8 mouse cellular contexts compared by ENCODE assay signal in the genomic region with DNA sequence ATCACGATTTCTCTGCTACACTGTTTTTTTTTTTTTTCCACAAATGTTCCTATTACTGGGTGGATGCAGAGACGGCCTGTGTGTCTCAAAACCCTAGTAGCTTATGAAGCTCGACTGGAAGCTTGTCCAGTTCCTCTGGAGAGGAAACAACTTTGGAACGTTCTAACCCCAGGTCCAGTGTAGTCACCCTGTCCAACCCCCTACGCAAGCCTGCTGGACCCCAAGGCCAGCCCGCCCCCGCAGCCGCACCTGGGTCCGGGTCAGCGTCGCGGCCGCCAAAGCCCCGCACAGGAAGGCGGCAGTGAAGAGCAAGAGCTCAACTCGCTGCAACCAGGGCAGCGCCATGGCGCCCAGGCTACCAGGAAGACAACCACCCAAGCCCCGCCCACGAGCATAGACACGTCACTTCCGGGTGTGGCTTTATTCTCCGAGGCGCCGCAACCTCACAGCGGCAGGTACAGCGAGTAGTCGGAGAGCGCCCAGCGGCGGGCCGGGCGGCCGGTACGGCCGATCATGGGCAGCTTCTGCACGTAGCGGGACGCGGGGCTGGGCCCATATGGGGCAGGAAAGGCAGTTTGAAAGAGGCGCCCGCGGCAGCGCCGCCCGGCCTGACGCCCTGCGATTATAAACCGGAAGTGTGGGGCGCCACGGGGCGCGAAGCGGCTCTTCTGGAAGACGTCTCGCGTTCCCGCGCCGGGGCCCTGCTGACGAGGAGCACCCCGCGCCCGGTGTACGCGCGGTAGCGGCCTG. TPM values are rescaled to one million over a fixed set of nuclear protein-coding genes. Genes with fewer than 3 reads are reported as not detected.
A peak's percentile ranks its signal among the peaks of the same experiment; 100 is the strongest.
DNase-seq lines count a peak whose midpoint lies in the region; ATAC-seq and TF ChIP-seq lines count a peak whose summit lies in the region.

A gene (minus strand): TSS at position 382 of the 750 bp plus-strand sequence.

- H3K27ac ChIP-seq in ES-E14 (ENCODE audit: insufficient read depth, low read depth, low read length, poor library complexity, severe bottlenecking): peak within 1 kb of the TSS; percentile 94
- H3K27ac ChIP-seq in forebrain, embryonic 16.5 days (ENCODE audit: low read length): peak within 1 kb of the TSS; percentile 99
- H3K27ac ChIP-seq in lung, embryonic 15.5 days: peak within 1 kb of the TSS; percentile 99

- peak within 1 kb of the TSS; percentile 99 for H3K4me2 ChIP-seq in forebrain, embryonic 16.5 days (ENCODE audit: low read length)
- peak within 1 kb of the TSS; percentile 87 for H3K4me2 ChIP-seq in lung, embryonic 15.5 days

- no peaks in the 10 kb centered on the region for H3K9me3 ChIP-seq in ES-E14 (ENCODE audit: control insufficient read depth, insufficient read depth, low read depth, low read length)
- no peaks in the 10 kb centered on the region for H3K9me3 ChIP-seq in forebrain, embryonic 16.5 days (ENCODE audit: control insufficient read depth, low read length)
- no peaks in the 10 kb centered on the region for H3K9me3 ChIP-seq in lung, embryonic 15.5 days

- no peaks in the 10 kb centered on the region for H3K27me3 ChIP-seq in forebrain, embryonic 16.5 days (replicated peaks; ENCODE audit: control insufficient read depth, insufficient read depth, low read length)
- no peaks in the 10 kb centered on the region for H3K27me3 ChIP-seq in lung, embryonic 15.5 days

- under 1% methylated on average over 68 of the region's 68 CpGs for WGBS in forebrain, embryonic 16.5 days
- under 1% methylated on average over 63 of the region's 68 CpGs for WGBS in lung, embryonic 15.5 days

- peak; percentile 95 for ATAC-seq in forebrain, embryonic 16.5 days
- ATAC-seq in lung, embryonic 15.5 days (ENCODE audit: borderline replicate concordance, extremely low read depth, low FRiP score, low TSS enrichment): peak; percentile 92

- peak; percentile 94 for DNase-seq in ES-E14 (ENCODE audit: low read depth, low spot score)
- DNase-seq in cerebellum, adult 11-12 months: peak; percentile 95
- peak; percentile 96 to 99 for DNase-seq in heart, postnatal 36 days
- DNase-seq in layer of hippocampus, adult 8-10 months (ENCODE audit: low spot score in 2 of 2): peak; percentile 94 to 95
- DNase-seq in ovary, adult 18-20 months (ENCODE audit: low spot score): peak; percentile 88
- peak; percentile 96 for DNase-seq in thymus, postnatal 0 days (ENCODE audit: low spot score)

- in situ Hi-C loops in ES-E14 (cut with MboI; ENCODE audit: low sequenced_read_pairs in 2 of 2, unreplicated experiment in 2 of 2): no loop called here

- peaks cover 20% of the 10 kb centered on the region for H3K36me3 ChIP-seq in ES-E14 (ENCODE audit: control insufficient read depth, insufficient read depth, low read length, poor library complexity, severe bottlenecking)
- H3K36me3 ChIP-seq in forebrain, embryonic 16.5 days (ENCODE audit: control insufficient read depth, insufficient read depth): peaks cover 13% of the 10 kb centered on the region
- H3K36me3 ChIP-seq in lung, embryonic 15.5 days: peaks cover 26% of the 10 kb centered on the region

- peaks cover 0 to 7% of the 10 kb centered on the region in 2 experiments; a peak in 3 of 4 replicates for H3K4me1 ChIP-seq in ES-E14 (ENCODE audit: control insufficient read depth in 2 of 2, insufficient read depth in 2 of 2, low read length in 2 of 2, poor library complexity in 1 of 2)
- peaks cover 34% of the 10 kb centered on the region for H3K4me1 ChIP-seq in forebrain, embryonic 16.5 days (replicated peaks; ENCODE audit: control insufficient read depth, insufficient read depth, low read length)
- H3K4me1 ChIP-seq in lung, embryonic 15.5 days: peaks cover 32% of the 10 kb centered on the region

- intact Hi-C loops in heart, postnatal 36 days (cut with DNase I): no loop called here

- peak within 1 kb of the TSS; percentile 81 to 88 for H3K4me3 ChIP-seq in ES-E14 (ENCODE audit: insufficient read depth in 1 of 2, low read depth in 1 of 2, low read length in 2 of 2, poor library complexity in 1 of 2, severe bottlenecking in 1 of 2)
- H3K4me3 ChIP-seq in forebrain, embryonic 16.5 days (replicated peaks; ENCODE audit: low read length): peak within 1 kb of the TSS; percentile 82
- peak within 1 kb of the TSS; percentile 67 for H3K4me3 ChIP-seq in lung, embryonic 15.5 days

- peak within 1 kb of the TSS; percentile 96 for H3K9ac ChIP-seq in ES-E14 (ENCODE audit: insufficient read depth, low read depth, low read length, poor library complexity, severe bottlenecking)
- H3K9ac ChIP-seq in forebrain, embryonic 16.5 days (replicated peaks; ENCODE audit: low read depth, low read length): peak within 1 kb of the TSS; percentile 96
- peak within 1 kb of the TSS; percentile 93 for H3K9ac ChIP-seq in lung, embryonic 15.5 days

TF ChIP-seq in ES-E14, 5 proteins besides CTCF, POLR2A, EP300 and RAD21:
- TF ChIP-seq ZC3H11A (IDR thresholded peaks at IDR 0.05; ENCODE audit: borderline replicate concordance, low read depth, low read length) (no peak), HCFC1 (IDR thresholded peaks at IDR 0.05; ENCODE audit: borderline replicate concordance, insufficient read depth, low read length) (peak; percentile 70; the same call in 1 of the 2 replicates)

RNA-seq across cellular contexts. Expression of the gene that starts here (rescaled TPM):
- 45.9 and 51.2 TPM in 2 replicates for total RNA-seq in ES-E14 (2012; rRNA removed)
- polyA plus RNA-seq in forebrain, embryonic 16.5 days (2015; fragmentation: Nextera tagmentation; extraction: Ambion mirVana): 27.0 and 29.1 TPM in 2 replicates
- total RNA-seq in heart, postnatal 36 days (2021): 10 to 100 TPM; 16.5 to 18.0 TPM
- 10 to 100 TPM; 10.1 to 17.5 (median 13.1) TPM for total RNA-seq in layer of hippocampus, adult 8-10 months (2022)
- 77.2 and 81.3 TPM in 2 replicates for polyA plus RNA-seq in lung, embryonic 15.5 days (2015; fragmentation: Nextera tagmentation; extraction: Ambion mirVana)
- polyA plus RNA-seq in thymus, postnatal 0 days (2015; fragmentation: Nextera tagmentation; extraction: Ambion mirVana): 154 and 166 TPM in 2 replicates

Comparison
In these comparisons a context has a peak if more than half of its experiments do, and no peak if none do; other contexts are left out.
1. Peak in every context shown above with its lines: DNase-seq, ATAC-seq, H3K4me3 ChIP-seq and H3K27ac ChIP-seq.